Mouse (Mus musculus) intestine, postnatal 0 days (tissue): Measurements from ENCODE around the gene Dhx37. TPM values are rescaled to one million over a fixed set of nuclear protein-coding genes. Genes with fewer than 3 reads are reported as not detected.

Experiments used
- ATAC-seq: fragments of 200-750 bp; cut with Nextera tagmentation; 2 replicates; pipeline ENCODE4 v1.8.0; 2017; ENCODE audit warnings: mild to moderate bottlenecking, moderate TSS enrichment, moderate library complexity
- H3K27ac ChIP-seq: fragments of 300-500 bp; sonication (generic); 2 replicates; pipeline ENCODE4 v1.5.1; 2014; ENCODE audit warnings: mild to moderate bottlenecking, low read depth, low read length, moderate library complexity
- H3K27me3 ChIP-seq: fragments of 300-500 bp; sonication (generic); replicated peaks from 2 replicates; pipeline ENCODE4 v1.6.1; 2014; ENCODE audit warnings: low read length, mixed read lengths; ENCODE audit not compliant: control insufficient read depth, insufficient read depth
- H3K36me3 ChIP-seq: fragments of 300-500 bp; sonication (generic); 2 replicates; pipeline ENCODE4 v1.6.1; 2014; ENCODE audit warnings: mild to moderate bottlenecking, moderate library complexity; ENCODE audit not compliant: control insufficient read depth, insufficient read depth
- H3K4me1 ChIP-seq: fragments of 300-500 bp; sonication (generic); replicated peaks from 2 replicates; pipeline ENCODE4 v1.6.1; 2014; ENCODE audit warnings: antibody characterized with exemption, low read length, mixed read lengths; ENCODE audit not compliant: control insufficient read depth, insufficient read depth
- H3K4me2 ChIP-seq: fragments of 300-500 bp; sonication (generic); replicated peaks from 2 replicates; pipeline ENCODE4 v1.6.1; 2014; ENCODE audit warnings: low read depth, mild to moderate bottlenecking, moderate library complexity
- H3K4me3 ChIP-seq: fragments of 300-500 bp; sonication (generic); 2 replicates; pipeline ENCODE4 v1.5.1; 2014; ENCODE audit warnings: low read depth, low read length
- H3K9ac ChIP-seq: fragments of 300-500 bp; sonication (generic); 2 replicates; pipeline ENCODE4 v1.6.1; 2014; ENCODE audit warnings: mild to moderate bottlenecking, low read depth, low read length
- H3K9me3 ChIP-seq: fragments of 300-500 bp; sonication (generic); 2 replicates; pipeline ENCODE4 v1.6.1; 2016; ENCODE audit warnings: mixed run types; ENCODE audit not compliant: control insufficient read depth
- CTCF ChIP-seq: sonication (generic); IDR thresholded peaks from 2 replicates; pipeline ENCODE4 v1.5.1; 2016; ENCODE audit warnings: low read depth, mild to moderate bottlenecking, control low read depth, antibody characterized with exemption, moderate library complexity
- WGBS: fragments of 180-500 bp; shearing (Covaris S2); extraction: QIAGEN DNeasy Blood & Tissue Kit; methylation state at CpG from one replicate; pipeline ENCODE4 v1.1.7; 2014; 5-methylcytosine and 5-hydroxymethylcytosine counted together
- polyA plus RNA-seq: library from polyadenylated mRNA; unstranded; fragments of >200 nt; fragmentation: Nextera tagmentation; extraction: Ambion mirVana; gene quantifications from 2 replicates; pipeline ENCODE4 v1.2.1, GENCODE M21; 2015

Dhx37 gene
- polyA plus RNA-seq, 1 experiment from 2014 or later, result 2.5 TPM

DNA sequence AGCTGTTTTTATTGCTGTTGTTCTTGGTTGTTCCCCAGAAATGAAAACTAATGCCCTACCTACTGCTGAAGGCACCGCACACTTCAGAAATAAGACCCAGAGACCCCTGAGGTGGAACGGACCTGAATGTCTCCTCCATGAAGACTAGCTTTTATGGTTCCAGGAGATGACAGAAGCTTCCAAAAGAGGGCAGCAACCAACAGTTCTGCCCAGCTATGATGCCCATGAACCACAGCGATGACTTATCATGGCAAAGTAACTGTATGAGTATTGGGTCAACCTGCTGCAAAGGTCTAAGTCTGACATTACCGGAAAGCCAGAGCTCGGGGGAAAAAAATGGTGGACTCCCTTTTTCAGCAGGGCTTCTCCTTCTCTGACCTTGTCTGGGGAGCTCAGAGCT lies 55.0 kb downstream of the Dhx37 start:
- Histone ChIP-seq H3K4me2 (no peak overlapping the region), H3K9me3 (no peaks in the 10 kb centered on the region), H3K36me3 (no peaks in the 10 kb centered on the region), H3K4me3 (no peak overlapping the region), H3K27ac (no peak overlapping the region), H3K9ac (no peak overlapping the region), H3K27me3 (no peaks in the 10 kb centered on the region), H3K4me1 (no peaks in the 10 kb centered on the region)
- no peak for ATAC-seq
- TF ChIP-seq CTCF, result peak; percentile 50
- 78% methylated on average over 5 of the region's 5 CpGs for WGBS

DNA sequence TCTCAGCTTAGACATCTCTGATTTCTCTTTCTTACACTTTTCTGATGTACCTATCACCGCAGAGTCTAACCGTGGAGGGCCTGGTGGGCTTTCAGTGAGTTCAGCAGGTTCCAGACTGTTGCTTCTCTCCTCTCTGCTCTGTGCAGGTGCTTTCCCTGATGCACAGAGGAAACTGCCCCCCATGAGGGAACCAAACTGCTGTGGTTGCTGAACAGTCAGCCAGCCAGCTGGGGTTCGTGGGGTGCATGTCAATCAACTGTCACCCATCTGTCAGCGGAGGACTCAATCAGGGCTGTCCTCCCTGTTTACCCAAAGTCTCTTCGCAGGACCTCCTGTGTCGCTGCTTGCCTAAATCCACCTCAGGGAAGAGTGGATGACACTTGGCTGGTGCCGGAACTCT lies 56.7 kb downstream of the Dhx37 start:
- Histone ChIP-seq H3K4me3 (no peak overlapping the region), H3K4me2 (no peak overlapping the region), H3K27me3 (no peaks in the 10 kb centered on the region), H3K9me3 (no peaks in the 10 kb centered on the region), H3K27ac (no peak overlapping the region), H3K4me1 (no peaks in the 10 kb centered on the region), H3K36me3 (no peaks in the 10 kb centered on the region), H3K9ac (no peak overlapping the region)
- TF ChIP-seq CTCF, result no peak
- WGBS, result 70% methylated on average over 7 of the region's 7 CpGs
- ATAC-seq, result no peak

DNA sequence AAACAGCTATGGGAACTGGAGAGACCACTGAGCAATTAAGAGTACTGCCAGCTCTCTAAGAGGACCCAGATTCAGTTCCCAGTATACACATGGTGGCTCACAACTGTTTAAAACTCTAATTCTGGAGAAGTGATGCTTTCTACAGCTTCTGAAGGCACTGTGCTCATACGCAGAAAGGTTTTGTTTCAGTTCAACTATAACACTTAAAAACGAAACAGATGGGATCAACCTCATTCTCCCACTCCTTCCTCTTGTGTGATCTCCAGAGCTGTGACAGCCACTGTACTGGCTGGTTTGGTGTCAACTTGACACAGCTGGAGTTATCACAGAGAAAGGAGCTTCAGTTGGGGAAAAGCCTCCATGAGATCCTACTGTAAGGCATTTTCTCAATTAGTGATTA lies 58.0 kb downstream of the Dhx37 start:
- Histone ChIP-seq H3K9ac (no peak overlapping the region), H3K4me2 (no peak overlapping the region), H3K36me3 (no peaks in the 10 kb centered on the region), H3K27ac (no peak overlapping the region), H3K4me3 (no peak overlapping the region), H3K9me3 (no peaks in the 10 kb centered on the region), H3K4me1 (no peaks in the 10 kb centered on the region), H3K27me3 (no peaks in the 10 kb centered on the region)
- no peak for TF ChIP-seq CTCF
- WGBS, result 83% methylated on average over 2 of the region's 2 CpGs
- ATAC-seq, result no peak

DNA sequence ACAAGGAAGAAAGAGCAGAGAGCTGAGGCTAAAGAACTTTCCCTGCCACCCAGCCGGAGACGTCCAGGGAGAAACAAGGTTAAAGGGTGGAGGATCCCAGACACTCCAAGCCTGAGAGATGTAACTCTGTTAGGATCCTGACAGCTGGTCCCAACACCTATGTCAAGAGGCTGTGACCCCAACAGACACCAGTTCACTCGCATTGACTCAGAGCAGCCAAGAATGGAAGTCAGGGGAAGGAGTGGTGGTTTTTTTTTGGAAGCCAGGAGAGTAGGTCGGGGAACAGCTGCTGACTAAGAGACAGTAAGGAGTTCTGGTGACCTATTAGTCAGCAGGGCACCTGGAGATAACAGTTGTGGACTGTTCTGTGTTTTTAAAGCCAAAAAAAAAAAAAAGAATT lies 61.9 kb downstream of the Dhx37 start:
- WGBS, result 75% methylated on average over 4 of the region's 4 CpGs
- no peaks in the 10 kb centered on the region for H3K4me1 ChIP-seq

DNA sequence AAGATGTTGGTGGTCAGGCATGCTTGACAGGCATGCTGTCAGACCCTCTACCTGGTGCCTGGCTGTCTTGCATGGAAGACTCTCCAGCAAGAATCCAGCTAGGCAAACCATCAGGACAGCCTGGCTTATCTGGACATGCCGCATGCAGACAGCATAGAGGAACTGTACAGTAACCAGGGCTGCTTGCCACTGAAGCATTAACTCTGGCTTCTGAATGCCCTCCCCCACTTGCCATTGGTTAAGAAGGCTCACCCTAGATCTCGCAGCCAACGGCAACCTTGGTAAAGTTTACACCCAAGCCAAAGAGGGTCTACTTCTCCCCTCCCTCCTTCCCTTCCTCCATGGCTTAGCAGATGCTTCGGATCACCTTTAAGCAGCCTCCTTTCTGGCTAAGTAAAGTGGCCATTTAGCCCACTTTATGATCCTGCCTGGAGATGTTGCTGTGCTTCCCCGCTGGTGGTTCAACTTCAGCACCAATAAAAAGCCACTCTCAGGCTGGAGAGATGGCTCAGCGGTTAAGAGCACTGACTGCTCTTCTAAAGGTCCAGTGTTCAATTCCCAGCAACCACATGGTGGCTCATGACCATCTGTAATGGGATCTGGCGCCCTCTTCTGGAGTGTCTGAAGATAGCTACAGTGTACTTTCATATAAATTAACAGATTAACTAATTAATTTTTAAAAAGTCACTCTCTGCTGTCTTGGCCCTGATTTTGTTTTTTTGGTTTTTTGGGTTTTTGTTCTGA lies 62.8 kb downstream of the Dhx37 start:
- peak; percentile 39; the same call in 1 of the 2 replicates for TF ChIP-seq CTCF
- H3K36me3 ChIP-seq, result no peaks in the 10 kb centered on the region
- H3K9ac ChIP-seq, result no peak overlapping the region
- no peak for ATAC-seq
- no peak overlapping the region for H3K4me3 ChIP-seq
- WGBS, result 74% methylated on average over 7 of the region's 7 CpGs
- no peaks in the 10 kb centered on the region for H3K9me3 ChIP-seq
- H3K27me3 ChIP-seq, result no peaks in the 10 kb centered on the region
- H3K4me1 ChIP-seq, result no peaks in the 10 kb centered on the region
- no peak overlapping the region for H3K27ac ChIP-seq
- H3K4me2 ChIP-seq, result no peak overlapping the region

More for the DNA sequence above, 61.9 kb downstream of the Dhx37 start:
- H3K27ac ChIP-seq, result no peak overlapping the region
- H3K27me3 ChIP-seq, result no peaks in the 10 kb centered on the region
- no peaks in the 10 kb centered on the region for H3K36me3 ChIP-seq
- no peak overlapping the region for H3K4me3 ChIP-seq
- H3K9ac ChIP-seq, result no peak overlapping the region
- no peak for ATAC-seq
- H3K4me2 ChIP-seq, result no peak overlapping the region
- TF ChIP-seq CTCF, result no peak
- no peaks in the 10 kb centered on the region for H3K9me3 ChIP-seq

DNA sequence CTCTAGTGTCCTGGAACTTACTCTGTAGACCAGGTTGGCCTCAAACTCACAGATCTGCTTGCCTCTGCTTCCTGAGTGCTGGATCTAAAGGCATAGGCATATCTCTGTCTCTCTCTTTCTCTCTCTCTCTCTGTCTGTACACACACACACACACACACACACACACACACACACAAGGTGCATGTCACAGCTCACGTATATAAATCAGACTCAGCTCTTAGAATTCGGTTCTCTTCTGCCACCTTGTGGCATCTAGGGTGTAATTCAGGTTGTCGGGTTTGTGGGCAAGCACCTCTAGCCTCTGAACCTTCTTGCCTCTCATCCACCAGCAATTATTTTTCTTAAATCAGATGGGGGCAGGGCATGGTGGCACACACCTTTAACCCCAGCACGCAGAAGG lies 65.4 kb downstream of the Dhx37 start:
- Histone ChIP-seq H3K36me3 (no peaks in the 10 kb centered on the region), H3K27ac (no peak overlapping the region), H3K4me1 (no peaks in the 10 kb centered on the region), H3K27me3 (no peaks in the 10 kb centered on the region), H3K4me2 (no peak overlapping the region), H3K9me3 (no peaks in the 10 kb centered on the region), H3K9ac (no peak overlapping the region), H3K4me3 (no peak overlapping the region)
- 2% methylated on average over 4 of the region's 4 CpGs for WGBS
- 0 out of 2 replicates have a peak, but pooled peaks have one; percentile 15 for ATAC-seq
- peak; percentile 89 for TF ChIP-seq CTCF
